Mouse (Mus musculus) MEL (cell line): ENCODE measurements around the gene Cpped1. TPM values are rescaled to one million over a fixed set of nuclear protein-coding genes. Genes with fewer than 3 reads are reported as not detected.

ENCODE experiments used
- DNase-seq: peaks from one replicate; pipeline ENCODE4 v3.0.0; 2011; ENCODE audit warnings: low read depth, low spot score
- H3K27ac ChIP-seq: 2 replicates; pipeline ENCODE4 v1.5.1; 2012; ENCODE audit warnings: low read depth, mild to moderate bottlenecking, control low read depth, low read length, moderate library complexity; ENCODE audit not compliant: control insufficient read depth
- H3K27me3 ChIP-seq, 2 experiments: fragments of 150-350 bp in 1 of 2; sonication (generic) in 1 of 2; 2 replicates each; pipeline ENCODE4 v1.6.1; 2012; ENCODE audit warnings: low read length in 2 of 2, mild to moderate bottlenecking in 2 of 2, improper control_type of control experiment in 1 of 2, moderate library complexity in 1 of 2; ENCODE audit not compliant: insufficient read depth in 2 of 2, control insufficient read depth in 1 of 2
- H3K36me3 ChIP-seq, 2 experiments: 2 replicates each; pipeline ENCODE4 v1.6.1; 2012 to 2014; ENCODE audit warnings: low read length in 2 of 2, improper control_type of control experiment in 1 of 2, inconsistent platforms in 1 of 2, mild to moderate bottlenecking in 1 of 2; ENCODE audit not compliant: insufficient read depth in 2 of 2, control insufficient read depth in 1 of 2
- H3K4me1 ChIP-seq, 2 experiments: fragments of 150-350 bp in 1 of 2; sonication (generic) in 1 of 2; 2 replicates each; pipeline ENCODE4 v1.6.1; 2012; ENCODE audit warnings: low read length in 2 of 2, improper control_type of control experiment in 1 of 2, mild to moderate bottlenecking in 1 of 2; ENCODE audit not compliant: insufficient read depth in 2 of 2, control insufficient read depth in 1 of 2
- H3K4me3 ChIP-seq, 2 experiments: fragments of 150-350 bp in 1 of 2; sonication (generic) in 1 of 2; 2 replicates each; pipeline ENCODE4 v1.5.1; 2012; ENCODE audit warnings: low read depth in 2 of 2, low read length in 2 of 2, mild to moderate bottlenecking in 2 of 2, moderate library complexity in 2 of 2, control low read depth in 1 of 2, improper control_type of control experiment in 1 of 2; ENCODE audit not compliant: control insufficient read depth in 1 of 2, insufficient read depth in 1 of 2
- H3K79me2 ChIP-seq: 2 replicates; pipeline ENCODE4 v1.6.1; 2012; ENCODE audit warnings: mild to moderate bottlenecking, low read length, moderate library complexity; ENCODE audit not compliant: control insufficient read depth, poor library complexity, insufficient read depth
- H3K9ac ChIP-seq: 2 replicates; pipeline ENCODE4 v1.6.1; 2012; ENCODE audit warnings: low read depth, mild to moderate bottlenecking, control low read depth, low read length, moderate library complexity; ENCODE audit not compliant: control insufficient read depth, poor library complexity, severe bottlenecking
- H3K9me3 ChIP-seq: fragments of 150-350 bp; sonication (generic); replicated peaks from 2 replicates; pipeline ENCODE4 v1.6.1; 2012; ENCODE audit warnings: mild to moderate bottlenecking, low read length, improper control_type of control experiment, moderate library complexity; ENCODE audit not compliant: insufficient read depth
- BHLHE40 ChIP-seq: IDR thresholded peaks from 2 replicates; pipeline ENCODE4 v1.6.1; 2012; ENCODE audit warnings: low read depth, mild to moderate bottlenecking, inconsistent platforms, low read length, improper control_type of control experiment, borderline replicate concordance
- CHD2 ChIP-seq: IDR thresholded peaks from 2 replicates; pipeline ENCODE4 v1.6.1; 2011; ENCODE audit warnings: low read length, improper control_type of control experiment
- CTCF ChIP-seq, 3 experiments: IDR thresholded peaks in 2 of 3; conservative IDR thresholded peaks in 1 of 3; 2 replicates each; pipeline ENCODE4 v1.5.1; 2011 to 2012; ENCODE audit warnings: low read length in 3 of 3, low read depth in 2 of 3, mild to moderate bottlenecking in 2 of 3, improper control_type of control experiment in 1 of 3, inconsistent platforms in 1 of 3, mixed read lengths in 1 of 3, moderate library complexity in 1 of 3; ENCODE audit not compliant: control insufficient read depth in 1 of 3, insufficient read depth in 1 of 3, poor library complexity in 1 of 3, severe bottlenecking in 1 of 3
- ETS1 ChIP-seq: IDR thresholded peaks from 2 replicates; pipeline ENCODE4 v1.6.1; 2012; ENCODE audit warnings: low read depth, mild to moderate bottlenecking, inconsistent platforms, low read length, improper control_type of control experiment, moderate library complexity
- GATA1 ChIP-seq: IDR thresholded peaks from 2 replicates; pipeline ENCODE4 v1.6.1; 2011; ENCODE audit warnings: low read depth, low read length, improper control_type of control experiment
- MAFK ChIP-seq: IDR thresholded peaks from 2 replicates; pipeline ENCODE4 v1.6.1; 2011; ENCODE audit warnings: low read depth, mild to moderate bottlenecking, low read length, improper control_type of control experiment, borderline replicate concordance
- MAZ ChIP-seq: IDR thresholded peaks from 2 replicates; pipeline ENCODE4 v1.6.1; 2012; ENCODE audit warnings: low read depth, mild to moderate bottlenecking, inconsistent platforms, low read length, improper control_type of control experiment
- NELFE ChIP-seq: IDR thresholded peaks from 2 replicates; pipeline ENCODE4 v1.6.1; 2011; ENCODE audit warnings: low read depth, low read length, improper control_type of control experiment
- NRF1 ChIP-seq: IDR thresholded peaks from 2 replicates; pipeline ENCODE4 v1.6.1; 2014; ENCODE audit warnings: low read depth, mild to moderate bottlenecking, inconsistent platforms, low read length, improper control_type of control experiment, moderate library complexity; ENCODE audit not compliant: poor library complexity, insufficient read depth, severe bottlenecking
- POLR2A ChIP-seq, 2 experiments: IDR thresholded peaks; 2 replicates each; pipeline ENCODE4 v1.6.1; 2011 to 2012; ENCODE audit warnings: low read length in 2 of 2, mild to moderate bottlenecking in 2 of 2, control low read depth in 1 of 2, improper control_type of control experiment in 1 of 2, low read depth in 1 of 2, moderate library complexity in 1 of 2; ENCODE audit not compliant: control insufficient read depth in 1 of 2, insufficient read depth in 1 of 2, poor library complexity in 1 of 2
- POLR2AphosphoS2 ChIP-seq: IDR thresholded peaks from 2 replicates; pipeline ENCODE4 v1.6.1; 2011; ENCODE audit warnings: low read length, improper control_type of control experiment
- POLR2AphosphoS5 ChIP-seq: IDR thresholded peaks from 2 replicates; pipeline ENCODE4 v1.6.1; 2012; ENCODE audit warnings: low read depth, borderline replicate concordance, mild to moderate bottlenecking, inconsistent platforms, low read length, moderate library complexity, mixed read lengths
- RCOR1 ChIP-seq: IDR thresholded peaks from 2 replicates; pipeline ENCODE4 v1.6.1; 2012; ENCODE audit warnings: low read depth, mild to moderate bottlenecking, inconsistent platforms, low read length, improper control_type of control experiment
- SIN3A ChIP-seq: IDR thresholded peaks from 2 replicates; pipeline ENCODE4 v1.6.1; 2012; ENCODE audit warnings: low read length, improper control_type of control experiment, inconsistent platforms
- SMC3 ChIP-seq: IDR thresholded peaks from 2 replicates; pipeline ENCODE4 v1.6.1; 2011; ENCODE audit warnings: low read depth, low read length, improper control_type of control experiment
- USF1 ChIP-seq: IDR thresholded peaks from 2 replicates; pipeline ENCODE4 v1.6.1; 2014; ENCODE audit warnings: low read depth, mild to moderate bottlenecking, inconsistent platforms, low read length, improper control_type of control experiment, moderate library complexity
- USF2 ChIP-seq, 2 experiments: IDR thresholded peaks; 2 replicates each; pipeline ENCODE4 v1.6.1; 2011 to 2012; ENCODE audit warnings: improper control_type of control experiment in 2 of 2, low read length in 2 of 2, borderline replicate concordance in 1 of 2, inconsistent platforms in 1 of 2, low read depth in 1 of 2, mild to moderate bottlenecking in 1 of 2; ENCODE audit not compliant: insufficient read depth in 1 of 2
- ZC3H11A ChIP-seq: IDR thresholded peaks from 2 replicates; pipeline ENCODE4 v1.6.1; 2012; ENCODE audit warnings: low read depth, mild to moderate bottlenecking, inconsistent platforms, low read length, improper control_type of control experiment
- ZKSCAN1 ChIP-seq: IDR thresholded peaks from 2 replicates; pipeline ENCODE4 v1.6.1; 2012; ENCODE audit warnings: low read depth, mild to moderate bottlenecking, inconsistent platforms, low read length, improper control_type of control experiment, moderate library complexity
- ZMIZ1 ChIP-seq: IDR thresholded peaks from 2 replicates; pipeline ENCODE4 v1.6.1; 2012; ENCODE audit warnings: low read depth, mild to moderate bottlenecking, inconsistent platforms, low read length, improper control_type of control experiment, moderate library complexity
- ZNF384 ChIP-seq: IDR thresholded peaks from 2 replicates; pipeline ENCODE4 v1.6.1; 2012; ENCODE audit warnings: low read depth, mild to moderate bottlenecking, inconsistent platforms, low read length, improper control_type of control experiment
- polyA plus RNA-seq, 2 experiments: library from polyadenylated mRNA; stranded (reverse) in 1 of 2; unstranded in 1 of 2; fragments of >175 nt in 1 of 2; fragments of >200 nt in 1 of 2; gene quantifications; 2 replicates each; pipeline versions ENCODE4 v1.2.1 to v1.2.4; 2012; ENCODE audit warnings: low replicate concordance in 2 of 2, low read depth in 1 of 2; ENCODE audit not compliant: insufficient read length in 2 of 2, insufficient read depth in 1 of 2, missing spikeins in 1 of 2
- total RNA-seq: library from RNA; depleted of rRNA; stranded (reverse); fragments of 300-350 nt; gene quantifications from 2 replicates; pipeline ENCODE4 v1.2.3, GENCODE M21; 2012

Cpped1 gene
- total and polyA plus RNA-seq, 3 experiments: 14.1 to 29.9 TPM; not detected in 1

GRCm38 (mm10) chr16:11843441-11843840 lies 65.8 kb downstream of the Cpped1 start:
- peaks cover 0 to 7% of the 10 kb centered on the region in 2 experiments; a peak in 1 of 4 replicates for H3K4me1 ChIP-seq
- no peaks in the 10 kb centered on the region for H3K9me3 ChIP-seq
- H3K27ac ChIP-seq: no peak overlapping the region
- H3K36me3 ChIP-seq: no peaks in the 10 kb centered on the region
- TF ChIP-seq BHLHE40 (no peak), ZNF384 (no peak), CTCF (IDR thresholded peaks at IDR 0.05 in 2 of 3, conservative IDR thresholded peaks at IDR 0.05 in 1 of 3; ENCODE audit: control insufficient read depth in 1 of 3, insufficient read depth in 1 of 3, low read depth in 2 of 3, low read length in 3 of 3, poor library complexity in 1 of 3, severe bottlenecking in 1 of 3) (no peak), POLR2AphosphoS5 (no peak), USF1 (no peak), CHD2 (no peak), SIN3A (no peak), POLR2AphosphoS2 (no peak), ZMIZ1 (no peak), NRF1 (no peak), POLR2A (IDR thresholded peaks at IDR 0.05; ENCODE audit: control insufficient read depth in 1 of 2, insufficient read depth in 1 of 2, low read depth in 1 of 2, low read length in 2 of 2, poor library complexity in 1 of 2) (no peak), ETS1 (no peak), USF2 (IDR thresholded peaks at IDR 0.05; ENCODE audit: borderline replicate concordance in 1 of 2, insufficient read depth in 1 of 2, low read depth in 1 of 2, low read length in 2 of 2) (no peak), ZC3H11A (no peak), GATA1 (no peak), MAFK (no peak), MAZ (no peak)
- no peaks in the 10 kb centered on the region for H3K27me3 ChIP-seq
- no peak overlapping the region for H3K4me3 ChIP-seq
- DNase-seq: peak; percentile 61
- H3K9ac ChIP-seq: no peak overlapping the region
- H3K79me2 ChIP-seq: no peaks in the 10 kb centered on the region

- Histone ChIP-seq H3K9me3 (no peaks in the 10 kb centered on the region), H3K4me1 (no peaks in the 10 kb centered on the region), H3K9ac (no peak overlapping the region), H3K27me3 (no peaks in the 10 kb centered on the region), H3K4me3 (no peak overlapping the region), H3K27ac (no peak overlapping the region), H3K36me3 (no peaks in the 10 kb centered on the region), H3K79me2 (no peaks in the 10 kb centered on the region)
- TF ChIP-seq RCOR1 (no peak), NELFE (no peak), ZKSCAN1 (no peak), ZNF384 (no peak), SMC3 (no peak)
- DNase-seq: no peak
Observed at GRCm38 (mm10) chr16:11833474-11833873, 75.8 kb downstream of the Cpped1 start.
